Comparison of ENCODE assay signal across 8 mouse cellular contexts in the genomic region with DNA sequence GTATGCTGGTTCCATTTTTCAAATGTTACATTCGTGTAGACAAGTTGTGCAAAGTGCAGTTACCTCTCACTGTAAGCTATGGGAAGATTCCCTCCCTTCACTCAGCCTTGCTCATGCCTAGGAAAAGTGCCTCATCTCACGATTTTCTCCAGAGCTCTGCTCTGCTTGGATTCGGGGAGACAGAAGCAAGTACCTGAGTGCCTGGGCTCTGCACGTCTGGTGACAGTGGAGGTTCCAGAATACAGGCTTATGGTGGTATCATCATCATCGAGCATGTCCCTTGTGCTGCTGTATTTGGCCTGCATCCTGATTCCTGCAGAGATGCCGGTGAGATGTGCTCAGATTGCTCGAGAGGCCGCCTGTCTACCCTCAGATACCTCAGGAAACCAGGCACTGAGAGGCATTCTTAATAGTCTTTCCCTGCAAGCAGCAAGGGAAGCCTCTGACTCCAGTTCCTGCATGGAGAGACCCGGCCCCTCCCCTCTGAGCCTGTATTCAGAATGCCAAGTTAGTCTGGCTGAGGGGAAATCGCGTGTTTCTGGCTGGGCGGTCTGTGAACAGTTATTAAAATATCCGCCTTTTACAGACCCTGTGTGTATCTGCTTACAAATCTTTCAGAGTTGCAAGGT. TPM values are rescaled to one million over a fixed set of nuclear protein-coding genes. Genes with fewer than 3 reads are reported as not detected.
A peak's percentile ranks its signal among the peaks of the same experiment; 100 is the strongest.
DNase-seq lines count a peak whose midpoint lies in the region; ATAC-seq and TF ChIP-seq lines count a peak whose summit lies in the region.

A gene (minus strand): TSS at position 590 of the 629 bp plus-strand sequence.

- ATAC-seq in hindbrain, embryonic 15.5 days (ENCODE audit: low FRiP score, low read depth) = peak; percentile 80
- ATAC-seq in hindbrain, embryonic 12.5 days (ENCODE audit: low FRiP score) = no peak
- ATAC-seq in lung, embryonic 16.5 days (ENCODE audit: low read depth) = peak; percentile 76
- ATAC-seq in activated CD4-positive, CD25-positive, alpha-beta regulatory T cell, adult 4 months = no peak

- TF ChIP-seq POLR2A in CH12.LX (IDR thresholded peaks at IDR 0.05; ENCODE audit: low read depth, low read length) = no peak

- peak within 1 kb of the TSS; percentile 16 for H3K4me2 ChIP-seq in hindbrain, embryonic 15.5 days
- no peak within 1 kb of the TSS for H3K4me2 ChIP-seq in hindbrain, embryonic 12.5 days (replicated peaks)
- peak within 1 kb of the TSS; percentile 73 for H3K4me2 ChIP-seq in CH12.LX (ENCODE audit: insufficient read depth, low read depth, poor library complexity, severe bottlenecking)
- H3K4me2 ChIP-seq in lung, embryonic 16.5 days (ENCODE audit: low read depth, low read length) = peak within 1 kb of the TSS; percentile 37

- H3K27ac ChIP-seq in hindbrain, embryonic 15.5 days (replicated peaks) = 0 out of 2 replicates have a peak within 1 kb of the TSS, but pooled peaks have one; percentile 25
- no peak within 1 kb of the TSS for H3K27ac ChIP-seq in hindbrain, embryonic 12.5 days
- H3K27ac ChIP-seq in CH12.LX (ENCODE audit: insufficient read depth, low read depth) = no peak within 1 kb of the TSS
- no peak within 1 kb of the TSS for H3K27ac ChIP-seq in embryonic facial prominence, embryonic 10.5 days (replicated peaks)
- H3K27ac ChIP-seq in lung, embryonic 16.5 days (ENCODE audit: low read length) = peak within 1 kb of the TSS; percentile 62

- no peak within 1 kb of the TSS for H3K9ac ChIP-seq in hindbrain, embryonic 15.5 days
- H3K9ac ChIP-seq in hindbrain, embryonic 12.5 days = no peak within 1 kb of the TSS
- 0 out of 2 replicates have a peak within 1 kb of the TSS, but pooled peaks have one; percentile 17 for H3K9ac ChIP-seq in CH12.LX (ENCODE audit: insufficient read depth, low read depth)
- H3K9ac ChIP-seq in lung, embryonic 16.5 days (ENCODE audit: low read length) = peak within 1 kb of the TSS; percentile 44

- TF ChIP-seq RAD21 in CH12.LX (IDR thresholded peaks at IDR 0.05; ENCODE audit: low read depth, low read length) = no peak

- dilution Hi-C loops in CH12.LX (cut with MboI; ENCODE audit: extremely low pct_ligation_motif_present, extremely low pct_unique_long_range_greater_than_20kb, low sequenced_read_pairs) = no loop called here

- H3K4me3 ChIP-seq in hindbrain, embryonic 15.5 days = no peak within 1 kb of the TSS
- H3K4me3 ChIP-seq in hindbrain, embryonic 12.5 days = no peak within 1 kb of the TSS
- peak within 1 kb of the TSS in 1 of 3 experiments; percentile 18 for H3K4me3 ChIP-seq in CH12.LX (replicated peaks in 1 of 3; ENCODE audit: low read depth in 2 of 3, low read length in 2 of 3, poor library complexity in 1 of 3)
- no peak within 1 kb of the TSS for H3K4me3 ChIP-seq in embryonic facial prominence, embryonic 10.5 days
- peak within 1 kb of the TSS; percentile 38 for H3K4me3 ChIP-seq in lung, embryonic 16.5 days (ENCODE audit: low read length)

- WGBS in hindbrain, embryonic 15.5 days = 54% methylated on average over 13 of the region's 13 CpGs
- 57% methylated on average over 13 of the region's 13 CpGs for WGBS in hindbrain, embryonic 12.5 days
- 64% methylated on average over 13 of the region's 13 CpGs for whole genome bisulfite sequencing in embryonic facial prominence, embryonic 10.5 days
- 45% methylated on average over 13 of the region's 13 CpGs for WGBS in lung, embryonic 16.5 days

- H3K9me3 ChIP-seq in hindbrain, embryonic 15.5 days = no peaks in the 10 kb centered on the region
- H3K9me3 ChIP-seq in hindbrain, embryonic 12.5 days (replicated peaks) = no peaks in the 10 kb centered on the region
- no peaks in the 10 kb centered on the region for H3K9me3 ChIP-seq in CH12.LX (replicated peaks; ENCODE audit: low read length)
- H3K9me3 ChIP-seq in embryonic facial prominence, embryonic 10.5 days = no peaks in the 10 kb centered on the region
- H3K9me3 ChIP-seq in lung, embryonic 16.5 days (ENCODE audit: control insufficient read depth, low read length) = no peaks in the 10 kb centered on the region

- no peak for DNase-seq in CH12.LX (ENCODE audit: extremely low read depth)
- DNase-seq in embryonic facial prominence, embryonic 10.5 days (ENCODE audit: low spot score) = peak; percentile 14
- DNase-seq in heart, postnatal 36 days = peak; percentile 45 to 55
- DNase-seq in urinary bladder, postnatal 10 days (ENCODE audit: low spot score) = no peak

- H3K27me3 ChIP-seq in hindbrain, embryonic 15.5 days = no peaks in the 10 kb centered on the region
- no peaks in the 10 kb centered on the region for H3K27me3 ChIP-seq in hindbrain, embryonic 12.5 days
- H3K27me3 ChIP-seq in CH12.LX (replicated peaks) = no peaks in the 10 kb centered on the region
- H3K27me3 ChIP-seq in embryonic facial prominence, embryonic 10.5 days (replicated peaks; ENCODE audit: low read depth, poor library complexity, severe bottlenecking) = no peaks in the 10 kb centered on the region
- no peaks in the 10 kb centered on the region for H3K27me3 ChIP-seq in lung, embryonic 16.5 days (ENCODE audit: control insufficient read depth, insufficient read depth, low read depth, low read length)

- H3K79me2 ChIP-seq in CH12.LX (replicated peaks; ENCODE audit: control insufficient read depth, extremely low read depth, insufficient read depth, poor library complexity, severe bottlenecking) = no peaks in the 10 kb centered on the region

- no peaks in the 10 kb centered on the region for H3K36me3 ChIP-seq in hindbrain, embryonic 15.5 days
- H3K36me3 ChIP-seq in hindbrain, embryonic 12.5 days = no peaks in the 10 kb centered on the region
- no peaks in the 10 kb centered on the region for H3K36me3 ChIP-seq in CH12.LX (replicated peaks in 1 of 2; ENCODE audit: control insufficient read depth in 1 of 2, insufficient read depth in 1 of 2, low read length in 1 of 2)
- H3K36me3 ChIP-seq in embryonic facial prominence, embryonic 10.5 days (replicated peaks) = no peaks in the 10 kb centered on the region
- no peaks in the 10 kb centered on the region for H3K36me3 ChIP-seq in lung, embryonic 16.5 days (ENCODE audit: control insufficient read depth, insufficient read depth, low read length)

- TF ChIP-seq EP300 in CH12.LX (IDR thresholded peaks at IDR 0.05; ENCODE audit: low read length) = no peak

- H3K4me1 ChIP-seq in hindbrain, embryonic 15.5 days (replicated peaks) = no peaks in the 10 kb centered on the region
- no peaks in the 10 kb centered on the region for H3K4me1 ChIP-seq in hindbrain, embryonic 12.5 days
- H3K4me1 ChIP-seq in CH12.LX (ENCODE audit: control insufficient read depth in 1 of 2, insufficient read depth in 2 of 2) = 0 out of 4 replicates have a peak, but pooled peaks cover 0 to 8% of the 10 kb centered on the region in 2 experiments
- peaks cover 3% of the 10 kb centered on the region; the same call in 1 of the 2 replicates for H3K4me1 ChIP-seq in embryonic facial prominence, embryonic 10.5 days
- H3K4me1 ChIP-seq in lung, embryonic 16.5 days (replicated peaks; ENCODE audit: control insufficient read depth, insufficient read depth, low read length) = no peaks in the 10 kb centered on the region; the same call in 1 of the 2 replicates

- no peak for TF ChIP-seq CTCF in CH12.LX (conservative IDR thresholded peaks at IDR 0.05 in 1 of 2, IDR thresholded peaks at IDR 0.05 in 1 of 2; ENCODE audit: low read depth in 2 of 2, low read length in 2 of 2)

- intact Hi-C loops in heart, postnatal 36 days (cut with DNase I) = loop anchor here (2.0 kb wide), 1 partner anchor 597 kb away; no protein-coding TSS in a partner anchor

- in situ Hi-C loops in CH12.LX (cut with MboI; ENCODE audit: low pct_ligation_motif_present, low pct_unique_long_range_greater_than_20kb, low sequenced_read_pairs) = no loop called here

TF ChIP-seq in CH12.LX, 34 proteins besides CTCF, POLR2A, EP300 and RAD21:
- no peak for TF ChIP-seq TCF12 (IDR thresholded peaks at IDR 0.05; ENCODE audit: low read depth, low read length)
- no peak for TF ChIP-seq ZMIZ1 (IDR thresholded peaks at IDR 0.05; ENCODE audit: low read depth, low read length)

RNA-seq across cellular contexts. Expression of the gene that starts here (rescaled TPM):
- polyA plus RNA-seq in hindbrain, embryonic 15.5 days (2015; fragmentation: Nextera tagmentation; extraction: Ambion mirVana) = 1.9 and 2.2 TPM in 2 replicates
- 0.98 and 1.2 TPM in 2 replicates for polyA plus RNA-seq in hindbrain, embryonic 12.5 days (2016; fragmentation: Nextera tagmentation; extraction: Ambion mirVana)
- total RNA-seq in CH12.LX (2012; rRNA removed) (not detected in 2 replicates), CH12.LX (2014; rRNA removed) (not detected in 2 replicates)
- not detected in 2 replicates for polyA plus RNA-seq in CH12.LX (2012; ENCODE audit: insufficient read length, low read depth)
- 0.82 and 0.89 TPM in 2 replicates for polyA plus RNA-seq in embryonic facial prominence, embryonic 10.5 days (2016; fragmentation: Nextera tagmentation; extraction: Ambion mirVana)
- total RNA-seq in heart, postnatal 36 days (2021) = 10 to 100 TPM in 1 of 2 experiments, 1 to 10 TPM in 1; 9.8 to 11.1 TPM
- polyA plus RNA-seq in lung, embryonic 16.5 days (2015; fragmentation: Nextera tagmentation; extraction: Ambion mirVana) = 35.9 and 37.0 TPM in 2 replicates
- polyA plus RNA-seq in activated CD4-positive, CD25-positive, alpha-beta regulatory T cell, adult 4 months (2017; shearing (Covaris generic)) = not detected

Comparison
In these comparisons a context has a peak if more than half of its experiments do, and no peak if none do; other contexts are left out.
1. RNA of the gene that starts here (total RNA-seq): 9.8 to 11.1 TPM in heart, postnatal 36 days; not detected in CH12.LX; every median in the first group is over 10 times any median in the second.
2. RNA of the gene that starts here (polyA plus RNA-seq): 35.9 to 37.0 TPM in lung, embryonic 16.5 days; 1.9 to 2.2 TPM in hindbrain, embryonic 15.5 days, 0.98 to 1.2 TPM in hindbrain, embryonic 12.5 days, 0.82 to 0.89 TPM in embryonic facial prominence, embryonic 10.5 days, not detected in CH12.LX and not detected in activated CD4-positive, CD25-positive, alpha-beta regulatory T cell, adult 4 months; every median in the first group is over 10 times any median in the second.
3. ATAC-seq: peak in hindbrain, embryonic 15.5 days (single experiment) and lung, embryonic 16.5 days (single experiment); none in hindbrain, embryonic 12.5 days (single experiment) and activated CD4-positive, CD25-positive, alpha-beta regulatory T cell, adult 4 months (single experiment).
4. H3K27ac ChIP-seq: peak in hindbrain, embryonic 15.5 days (single experiment) and lung, embryonic 16.5 days (single experiment); none in hindbrain, embryonic 12.5 days (single experiment), CH12.LX (single experiment) and embryonic facial prominence, embryonic 10.5 days (single experiment).
5. Peak in DNase-seq in embryonic facial prominence, embryonic 10.5 days; RNA of the gene not detected or under 1 TPM.
6. H3K9ac ChIP-seq: peak in CH12.LX (single experiment) and lung, embryonic 16.5 days (single experiment); none in hindbrain, embryonic 15.5 days (single experiment) and hindbrain, embryonic 12.5 days (single experiment).
7. DNase-seq: peak in heart, postnatal 36 days (2 of 2); none in CH12.LX (single experiment) and urinary bladder, postnatal 10 days (single experiment).